Mouse (Mus musculus) embryonic facial prominence, embryonic 14.5 days (tissue): ENCODE results near the gene Polk. TPM values are rescaled to one million over a fixed set of nuclear protein-coding genes. Genes with fewer than 3 reads are reported as not detected.

ENCODE experiments used
- ATAC-seq: fragments of 200-750 bp; cut with Nextera tagmentation; 2 replicates; pipeline ENCODE4 v1.8.0; 2017; ENCODE audit warnings: low read depth, moderate number of reproducible peaks, moderate TSS enrichment
- DNase-seq: peaks from one replicate; pipeline ENCODE4 v3.0.0-alpha.2; 2015; ENCODE audit warnings: low spot score
- H3K27ac ChIP-seq: fragments of 300-500 bp; sonication (generic); replicated peaks from 2 replicates; pipeline ENCODE4 v1.5.1; 2014; ENCODE audit warnings: low read depth, mild to moderate bottlenecking, low read length, moderate library complexity
- H3K27me3 ChIP-seq: fragments of 300-500 bp; sonication (generic); replicated peaks from 2 replicates; pipeline ENCODE4 v1.6.1; 2014; ENCODE audit warnings: low read length; ENCODE audit not compliant: control insufficient read depth, insufficient read depth
- H3K36me3 ChIP-seq: fragments of 300-500 bp; sonication (generic); 2 replicates; pipeline ENCODE4 v1.6.1; 2014; ENCODE audit warnings: low read length, mixed read lengths; ENCODE audit not compliant: control insufficient read depth, insufficient read depth
- H3K4me1 ChIP-seq: fragments of 300-500 bp; sonication (generic); 2 replicates; pipeline ENCODE4 v1.6.1; 2014; ENCODE audit warnings: antibody characterized with exemption, low read length; ENCODE audit not compliant: control insufficient read depth, insufficient read depth
- H3K4me2 ChIP-seq: fragments of 300-500 bp; sonication (generic); 2 replicates; pipeline ENCODE4 v1.6.1; 2014; ENCODE audit warnings: low read depth, mild to moderate bottlenecking, low read length, moderate library complexity, mixed read lengths
- H3K4me3 ChIP-seq: fragments of 300-500 bp; sonication (generic); 2 replicates; pipeline ENCODE4 v1.5.1; 2014; ENCODE audit warnings: low read depth, mild to moderate bottlenecking, low read length
- H3K9ac ChIP-seq: fragments of 300-500 bp; sonication (generic); 2 replicates; pipeline ENCODE4 v1.6.1; 2014; ENCODE audit warnings: low read depth, mild to moderate bottlenecking, low read length, moderate library complexity, mixed read lengths
- H3K9me3 ChIP-seq: fragments of 300-500 bp; sonication (generic); 2 replicates; pipeline ENCODE4 v1.6.1; 2016; ENCODE audit warnings: low read length; ENCODE audit not compliant: control insufficient read depth
- WGBS: fragments of 180-500 bp; shearing (Covaris S2); extraction: QIAGEN DNeasy Blood & Tissue Kit; methylation state at CpG from one replicate; pipeline ENCODE4 v1.1.7; 2014; 5-methylcytosine and 5-hydroxymethylcytosine counted together
- polyA plus RNA-seq: library from polyadenylated mRNA; unstranded; fragments of >200 nt; fragmentation: Nextera tagmentation; extraction: Ambion mirVana; gene quantifications from 2 replicates; pipeline ENCODE4 v1.2.1, GENCODE M21; 2014

The Polk gene
- polyA plus RNA-seq, 1 experiment from 2014 or later: 10.1 TPM

- Histone ChIP-seq H3K4me2 (no peak overlapping the region), H3K4me1 (0 out of 2 replicates have a peak, but pooled peaks cover 2% of the 10 kb centered on the region), H3K27ac (no peak overlapping the region), H3K4me3 (no peak overlapping the region), H3K36me3 (peaks cover 11% of the 10 kb centered on the region), H3K27me3 (no peaks in the 10 kb centered on the region), H3K9me3 (no peaks in the 10 kb centered on the region), H3K9ac (no peak overlapping the region)
- ATAC-seq: no peak
- DNase-seq: no peak
- 53% methylated on average over 10 of the region's 10 CpGs for WGBS
Measured at GRCm38 (mm10) chr13:96570313-96571015, 28.1 kb upstream of the Polk start.

GRCm38 (mm10) chr13:96567977-96568376, 25.6 kb upstream of the Polk start:
- WGBS: 64% methylated on average over 6 of the region's 6 CpGs
- H3K9me3 ChIP-seq: no peaks in the 10 kb centered on the region
- ATAC-seq: no peak
- no peak overlapping the region for H3K4me3 ChIP-seq
- DNase-seq: no peak
- 0 out of 2 replicates have a peak, but pooled peaks cover 2% of the 10 kb centered on the region for H3K4me1 ChIP-seq
- no peaks in the 10 kb centered on the region for H3K27me3 ChIP-seq
- no peak overlapping the region for H3K27ac ChIP-seq
- H3K36me3 ChIP-seq: peaks cover 7% of the 10 kb centered on the region
- no peak overlapping the region for H3K9ac ChIP-seq
- H3K4me2 ChIP-seq: no peak overlapping the region

GRCm38 (mm10) chr13:96555099-96555498, 12.7 kb upstream of the Polk start:
- ATAC-seq (no peak), DNase-seq (no peak)
- no peaks in the 10 kb centered on the region for H3K36me3 ChIP-seq
- 92% methylated on average over 3 of the region's 3 CpGs for WGBS
- H3K4me2 ChIP-seq: no peak overlapping the region
- H3K9ac ChIP-seq: no peak overlapping the region
- peaks cover 5% of the 10 kb centered on the region; the same call in 1 of the 2 replicates for H3K4me1 ChIP-seq
- H3K27ac ChIP-seq: no peak overlapping the region
- H3K27me3 ChIP-seq: no peaks in the 10 kb centered on the region
- no peaks in the 10 kb centered on the region for H3K9me3 ChIP-seq
- H3K4me3 ChIP-seq: no peak overlapping the region

GRCm38 (mm10) chr13:96547941-96548340, 5.6 kb upstream of the Polk start:
- 56% methylated on average over 4 of the region's 4 CpGs for WGBS
- Histone ChIP-seq H3K27ac (no peak overlapping the region), H3K4me3 (no peak overlapping the region), H3K36me3 (0 out of 2 replicates have a peak, but pooled peaks cover 2% of the 10 kb centered on the region), H3K4me1 (no peaks in the 10 kb centered on the region; the same call in 1 of the 2 replicates), H3K9ac (no peak overlapping the region), H3K4me2 (no peak overlapping the region), H3K27me3 (no peaks in the 10 kb centered on the region), H3K9me3 (no peaks in the 10 kb centered on the region)
- no peak for DNase-seq
- ATAC-seq: no peak

- no peaks in the 10 kb centered on the region for H3K27me3 ChIP-seq
- no peak overlapping the region for H3K27ac ChIP-seq
- H3K9me3 ChIP-seq: no peaks in the 10 kb centered on the region
- H3K36me3 ChIP-seq: 0 out of 2 replicates have a peak, but pooled peaks cover 2% of the 10 kb centered on the region
- DNase-seq: no peak
- no peak overlapping the region for H3K4me2 ChIP-seq
- no peak for ATAC-seq
- no peaks in the 10 kb centered on the region; the same call in 1 of the 2 replicates for H3K4me1 ChIP-seq
- no peak overlapping the region for H3K4me3 ChIP-seq
- H3K9ac ChIP-seq: no peak overlapping the region
- WGBS: 78% methylated on average over 1 of the region's 1 CpGs
Measured at GRCm38 (mm10) chr13:96547250-96547649, 4.9 kb upstream of the Polk start.

GRCm38 (mm10) chr13:96544506-96544905, 2.1 kb upstream of the Polk start:
- H3K4me2 ChIP-seq: peak overlapping the region; percentile 64; the same call in 1 of the 2 replicates
- H3K4me3 ChIP-seq: no peak overlapping the region
- H3K9ac ChIP-seq: no peak overlapping the region
- no peaks in the 10 kb centered on the region for H3K9me3 ChIP-seq
- WGBS: 66% methylated on average over 2 of the region's 2 CpGs
- no peaks in the 10 kb centered on the region for H3K27me3 ChIP-seq
- no peak overlapping the region for H3K27ac ChIP-seq
- H3K4me1 ChIP-seq: peaks cover 7% of the 10 kb centered on the region; the same call in 1 of the 2 replicates
- ATAC-seq (no peak), DNase-seq (no peak)
- 0 out of 2 replicates have a peak, but pooled peaks cover under 1% of the 10 kb centered on the region for H3K36me3 ChIP-seq

- Histone ChIP-seq H3K9ac (peak overlapping the region; percentile 95), H3K27ac (peak overlapping the region; percentile 94), H3K4me1 (peaks cover 7% of the 10 kb centered on the region; the same call in 1 of the 2 replicates), H3K27me3 (no peaks in the 10 kb centered on the region), H3K9me3 (no peaks in the 10 kb centered on the region), H3K36me3 (no peaks in the 10 kb centered on the region), H3K4me3 (peak overlapping the region; percentile 99), H3K4me2 (peak overlapping the region; percentile 64)
- ATAC-seq: peak; percentile 71
- peak; percentile 39 for DNase-seq
- under 1% methylated on average over 14 of the region's 73 CpGs for WGBS
Measured at GRCm38 (mm10) chr13:96542901-96543891, 817 bp upstream of the Polk start.

- H3K9me3 ChIP-seq: no peaks in the 10 kb centered on the region
- H3K27ac ChIP-seq: no peak overlapping the region
- no peaks in the 10 kb centered on the region for H3K27me3 ChIP-seq
- peak overlapping the region; percentile 64 for H3K4me2 ChIP-seq
- DNase-seq: no peak
- peak overlapping the region; percentile 99 for H3K4me3 ChIP-seq
- 37% methylated on average over 2 of the region's 2 CpGs for WGBS
- H3K36me3 ChIP-seq: no peaks in the 10 kb centered on the region
- ATAC-seq: no peak
- H3K4me1 ChIP-seq: peaks cover 7% of the 10 kb centered on the region; the same call in 1 of the 2 replicates
- peak overlapping the region; percentile 95; the same call in 1 of the 2 replicates for H3K9ac ChIP-seq
Measured at GRCm38 (mm10) chr13:96541381-96541780, 998 bp downstream of the Polk start.
